Mouse (Mus musculus) forebrain, embryonic 13.5 days (tissue): ENCODE results near the gene Wdhd1. TPM values are rescaled to one million over a fixed set of nuclear protein-coding genes. Genes with fewer than 3 reads are reported as not detected.
"Not testable (repeated sequence)": the region's sequence is repeated elsewhere in the genome, so short reads cannot be mapped to it uniquely, and the experiment has no call there.

ENCODE experiments used
- ATAC-seq: fragments of 200-750 bp; cut with Nextera tagmentation; 2 replicates; pipeline ENCODE4 v1.8.0; 2017
- H3K27ac ChIP-seq: fragments of 300-500 bp; sonication (generic); 2 replicates; pipeline ENCODE4 v1.5.1; 2015; ENCODE audit warnings: inconsistent platforms, mild to moderate bottlenecking, moderate library complexity
- H3K27me3 ChIP-seq: fragments of 300-500 bp; sonication (generic); 2 replicates; pipeline ENCODE4 v1.6.1; 2015; ENCODE audit warnings: mild to moderate bottlenecking, inconsistent platforms
- H3K36me3 ChIP-seq: fragments of 300-500 bp; sonication (generic); 2 replicates; pipeline ENCODE4 v1.6.1; 2015; ENCODE audit warnings: mild to moderate bottlenecking, inconsistent platforms; ENCODE audit not compliant: poor library complexity, severe bottlenecking
- H3K4me1 ChIP-seq: fragments of 300-500 bp; sonication (generic); 2 replicates; pipeline ENCODE4 v1.6.1; 2015; ENCODE audit warnings: inconsistent platforms
- H3K4me2 ChIP-seq: fragments of 300-500 bp; sonication (generic); 2 replicates; pipeline ENCODE4 v1.6.1; 2015; ENCODE audit warnings: inconsistent platforms, mild to moderate bottlenecking, moderate library complexity
- H3K4me3 ChIP-seq: fragments of 300-500 bp; sonication (generic); 2 replicates; pipeline ENCODE4 v1.5.1; 2015; ENCODE audit warnings: mild to moderate bottlenecking, inconsistent platforms
- H3K9ac ChIP-seq: fragments of 300-500 bp; sonication (generic); 2 replicates; pipeline ENCODE4 v1.6.1; 2015; ENCODE audit warnings: mild to moderate bottlenecking, inconsistent platforms
- H3K9me3 ChIP-seq: fragments of 300-500 bp; sonication (generic); replicated peaks from 2 replicates; pipeline ENCODE4 v1.6.1; 2016; ENCODE audit warnings: inconsistent platforms
- WGBS: fragments of 180-500 bp; shearing (Covaris S2); methylation state at CpG from one replicate; pipeline ENCODE4 v1.1.7; 2015; 5-methylcytosine and 5-hydroxymethylcytosine counted together
- polyA plus RNA-seq: library from polyadenylated mRNA; unstranded; fragments of >200 nt; fragmentation: Nextera tagmentation; extraction: Ambion mirVana; gene quantifications from 2 replicates; pipeline ENCODE4 v1.2.1, GENCODE M21; 2015

The Wdhd1 gene
- 30.2 and 33.9 TPM in 2 replicates for polyA plus RNA-seq

DNA sequence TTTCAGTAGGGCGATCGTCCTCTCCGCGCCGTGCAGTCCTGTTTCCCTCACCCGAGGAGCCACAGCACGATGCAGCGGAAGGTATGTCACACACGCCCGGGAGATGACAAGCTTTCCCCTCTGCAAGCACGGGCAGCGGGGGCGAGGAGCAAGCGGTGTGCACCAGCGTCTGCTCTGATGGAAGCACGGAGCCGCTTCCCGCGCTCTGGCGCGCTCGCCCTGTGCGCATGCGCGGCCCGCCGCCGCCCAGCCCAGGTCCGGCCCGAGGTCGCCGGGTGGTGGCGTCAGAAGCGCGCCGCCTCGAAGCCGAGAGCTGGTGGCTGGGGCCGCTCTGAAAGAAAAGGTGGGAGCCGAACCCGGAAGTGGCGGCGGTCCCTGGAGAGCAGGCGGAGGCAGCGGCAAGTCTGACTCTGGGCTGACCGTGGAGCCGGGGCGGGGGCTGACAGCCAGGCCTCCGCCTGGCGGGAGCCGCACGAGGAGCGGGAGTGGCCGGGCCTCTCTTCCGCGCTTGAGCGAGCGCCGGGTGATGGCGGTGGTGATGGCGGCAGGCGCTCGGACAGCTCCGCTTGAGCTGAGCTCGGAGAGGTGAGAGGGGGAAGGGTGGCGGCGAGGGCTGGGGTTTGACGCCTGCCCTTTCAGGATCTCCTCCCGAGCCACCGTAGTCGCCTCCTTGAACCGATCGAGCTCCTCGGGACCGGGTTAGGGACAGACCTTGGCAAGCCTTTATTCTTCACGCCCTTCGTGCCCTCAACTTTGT lies at the start of gene Wdhd1, which contains the start of gene Socs4:
Gene Wdhd1 (minus strand): TSS at position 221 of the 757 bp plus-strand sequence.
Gene Socs4 (plus strand): TSS at position 295 of the 757 bp plus-strand sequence.
- peaks cover 24% of the 10 kb centered on the region for H3K4me1 ChIP-seq
- H3K4me3 ChIP-seq: peak within 1 kb of the TSS; percentile 88
- H3K36me3 ChIP-seq: peaks cover 4% of the 10 kb centered on the region; the same call in 1 of the 2 replicates
- peak within 1 kb of the TSS; percentile 77 for H3K4me2 ChIP-seq
- peak within 1 kb of the TSS; percentile 90 for H3K27ac ChIP-seq
- ATAC-seq: peak; percentile 98
- no peaks in the 10 kb centered on the region for H3K27me3 ChIP-seq
- peak within 1 kb of the TSS; percentile 86 for H3K9ac ChIP-seq
- WGBS: under 1% methylated on average over 75 of the region's 77 CpGs
- no peaks in the 10 kb centered on the region for H3K9me3 ChIP-seq

DNA sequence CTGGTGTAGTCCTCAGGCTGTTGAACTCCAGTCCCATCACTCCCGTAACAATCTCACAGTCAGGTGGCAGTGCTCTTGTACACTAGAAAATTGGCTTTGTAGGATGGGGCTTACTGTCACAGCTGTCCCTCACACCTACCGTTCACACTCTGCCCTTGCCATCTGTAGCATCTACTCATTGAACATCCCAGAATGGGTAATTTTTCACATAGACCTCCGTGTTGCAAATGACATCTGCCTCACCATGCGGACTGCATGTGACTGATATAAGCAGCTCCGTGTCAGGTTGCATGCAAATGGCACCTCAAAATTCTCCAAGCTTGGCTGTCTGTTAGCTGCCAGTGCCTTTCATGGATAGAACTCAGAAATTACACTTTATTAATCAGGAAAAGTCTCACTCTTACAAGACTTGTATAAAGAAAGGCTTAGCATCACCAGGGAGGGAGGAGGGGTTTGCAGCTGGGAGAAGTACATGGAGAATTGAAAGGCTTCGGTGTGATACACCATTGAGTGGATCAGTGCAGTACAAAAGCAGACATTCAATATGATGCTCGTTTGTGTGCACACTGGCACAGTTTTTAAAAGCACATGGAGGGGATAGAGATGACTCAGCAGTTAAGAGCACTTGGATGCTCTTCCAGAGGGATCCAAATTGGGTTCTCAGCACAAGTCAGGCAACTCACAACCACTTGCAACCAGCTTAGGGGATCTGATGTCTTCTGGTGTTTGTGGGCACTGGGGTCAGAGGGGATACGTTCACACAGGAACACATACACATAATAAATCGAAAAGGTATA lies 49.5 kb upstream of the Wdhd1 start:
- WGBS: 69% methylated on average over 9 of the region's 9 CpGs
- H3K36me3 ChIP-seq: peaks cover 15% of the 10 kb centered on the region
- peak; percentile 83 for ATAC-seq
- H3K9ac ChIP-seq: no peak overlapping the region
- no peak overlapping the region for H3K27ac ChIP-seq
- H3K9me3 ChIP-seq: no peaks in the 10 kb centered on the region
- H3K27me3 ChIP-seq: no peaks in the 10 kb centered on the region
- H3K4me3 ChIP-seq: no peak overlapping the region
- peaks cover 6% of the 10 kb centered on the region; the same call in 1 of the 2 replicates for H3K4me1 ChIP-seq
- H3K4me2 ChIP-seq: no peak overlapping the region

DNA sequence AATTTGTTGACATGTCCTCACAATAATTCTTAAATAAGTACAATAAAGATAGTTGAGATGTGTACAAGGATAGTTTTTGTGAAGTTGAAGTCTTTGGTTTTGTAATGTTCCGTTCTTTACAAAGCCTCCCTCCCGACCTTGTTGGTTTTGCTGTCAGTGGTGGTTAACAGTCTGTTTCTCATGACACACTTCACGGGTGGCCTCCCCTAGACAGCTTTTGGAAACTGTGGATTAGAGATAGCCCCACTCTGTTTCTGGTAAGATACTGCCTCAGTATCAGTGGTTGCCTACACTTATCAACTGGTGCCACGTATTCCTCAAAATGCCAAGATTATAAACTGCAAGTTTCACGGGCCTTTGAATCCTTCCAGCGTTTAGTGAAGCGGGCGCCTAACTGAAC lies 44.9 kb upstream of the Wdhd1 start:
- not testable (repeated sequence) for H3K4me3 ChIP-seq, H3K9ac ChIP-seq, H3K4me2 ChIP-seq, H3K4me1 ChIP-seq, H3K9me3 ChIP-seq, ATAC-seq, H3K27ac ChIP-seq, H3K27me3 ChIP-seq
- WGBS: 94% methylated on average over 7 of the region's 8 CpGs
- peaks cover 38% of the 10 kb centered on the region for H3K36me3 ChIP-seq

DNA sequence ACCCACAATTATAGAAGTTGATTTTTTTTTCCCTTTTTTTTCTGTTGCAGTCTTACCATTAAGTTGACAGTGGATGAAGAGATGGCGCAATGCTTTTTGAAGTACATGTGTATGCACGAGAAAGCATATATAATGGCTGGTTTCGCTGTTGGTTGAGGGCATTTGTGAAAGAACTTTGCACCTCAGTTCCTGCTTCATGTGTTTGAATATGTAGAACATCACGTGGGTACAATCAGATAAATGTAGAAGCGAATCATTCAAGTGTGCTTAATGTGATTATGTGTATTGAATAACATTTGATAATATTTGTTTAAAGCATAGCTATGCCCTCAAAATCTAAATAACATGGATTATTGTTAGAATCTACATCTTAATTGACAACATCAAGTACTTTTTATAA lies 42.7 kb upstream of the Wdhd1 start:
- Histone ChIP-seq H3K4me1 (no peaks in the 10 kb centered on the region), H3K4me3 (no peak overlapping the region), H3K36me3 (peaks cover 48% of the 10 kb centered on the region), H3K27me3 (no peaks in the 10 kb centered on the region), H3K27ac (no peak overlapping the region), H3K9me3 (no peaks in the 10 kb centered on the region), H3K4me2 (no peak overlapping the region), H3K9ac (no peak overlapping the region)
- no peak for ATAC-seq
- 90% methylated on average over 5 of the region's 5 CpGs for WGBS

DNA sequence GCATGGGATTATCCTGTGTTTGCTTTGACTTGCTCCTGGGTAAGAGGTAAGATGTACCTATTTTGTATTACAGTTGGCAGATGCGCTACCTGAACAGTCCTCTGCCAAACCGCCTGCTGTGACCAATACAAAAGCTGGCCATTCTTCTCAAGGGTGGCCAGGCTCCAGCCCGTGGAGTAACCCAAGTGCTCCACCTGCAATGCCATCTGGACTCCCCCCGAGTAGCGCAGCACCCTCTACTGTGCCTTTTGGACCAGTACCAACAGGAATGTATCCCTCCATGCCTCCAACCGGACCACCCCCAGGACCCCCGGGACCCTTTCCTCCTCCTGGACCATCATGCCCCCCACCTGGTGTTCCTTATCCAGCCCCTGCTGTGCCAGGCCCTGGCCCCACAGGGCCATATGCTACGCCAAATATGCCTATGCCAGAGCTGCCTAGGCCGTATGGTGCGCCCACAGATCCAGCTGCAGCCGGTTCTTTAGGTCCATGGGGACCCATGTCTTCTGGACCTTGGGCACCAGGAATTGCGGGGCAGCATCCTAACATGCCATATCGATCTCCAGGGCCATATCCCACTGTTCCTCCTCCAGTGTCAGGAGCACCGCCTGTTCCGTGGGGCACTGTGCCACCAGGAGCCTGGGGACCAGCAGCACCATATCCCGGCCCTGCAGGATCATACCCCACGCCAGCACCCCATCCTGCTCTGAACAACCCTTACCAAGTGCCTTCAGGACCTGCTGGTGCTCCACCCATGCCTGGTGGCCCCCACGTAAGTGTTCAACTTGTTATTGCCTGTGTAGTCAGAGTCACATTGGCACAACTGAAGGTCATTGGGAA lies 33.9 kb upstream of the Wdhd1 start:
- H3K9ac ChIP-seq: no peak overlapping the region
- ATAC-seq: no peak
- peaks cover 62% of the 10 kb centered on the region for H3K36me3 ChIP-seq
- whole genome bisulfite sequencing: 94% methylated on average over 18 of the region's 18 CpGs
- H3K9me3 ChIP-seq: no peaks in the 10 kb centered on the region
- no peak overlapping the region for H3K27ac ChIP-seq
- no peaks in the 10 kb centered on the region for H3K4me1 ChIP-seq
- H3K4me3 ChIP-seq: no peak overlapping the region
- no peak overlapping the region for H3K4me2 ChIP-seq
- H3K27me3 ChIP-seq: no peaks in the 10 kb centered on the region

DNA sequence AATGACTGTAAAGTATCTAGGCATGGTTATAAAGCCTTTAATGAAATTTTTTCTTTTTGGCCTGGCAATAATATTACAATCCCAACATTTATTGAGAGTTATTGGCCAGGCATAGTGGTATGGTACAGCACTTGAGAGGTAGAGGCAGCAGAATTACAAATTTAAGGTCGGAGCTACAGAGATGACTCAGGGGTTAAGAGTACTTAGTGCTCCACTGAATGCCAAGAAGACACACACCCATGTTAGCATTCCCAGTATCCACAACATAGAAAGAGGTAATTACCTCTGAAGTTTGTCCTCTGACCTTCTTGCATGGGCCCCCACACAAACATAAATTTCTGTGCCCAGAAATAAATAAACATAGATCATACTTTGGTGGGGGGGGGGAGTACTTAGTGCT lies 32.4 kb upstream of the Wdhd1 start:
- H3K4me3 ChIP-seq: no peak overlapping the region
- no peak for ATAC-seq
- H3K36me3 ChIP-seq: peaks cover 53% of the 10 kb centered on the region
- H3K27me3 ChIP-seq: no peaks in the 10 kb centered on the region
- no peak overlapping the region for H3K9ac ChIP-seq
- WGBS: 96% methylated on average over 1 of the region's 1 CpGs
- no peak overlapping the region for H3K4me2 ChIP-seq
- H3K27ac ChIP-seq: no peak overlapping the region
- no peaks in the 10 kb centered on the region for H3K4me1 ChIP-seq
- H3K9me3 ChIP-seq: no peaks in the 10 kb centered on the region

DNA sequence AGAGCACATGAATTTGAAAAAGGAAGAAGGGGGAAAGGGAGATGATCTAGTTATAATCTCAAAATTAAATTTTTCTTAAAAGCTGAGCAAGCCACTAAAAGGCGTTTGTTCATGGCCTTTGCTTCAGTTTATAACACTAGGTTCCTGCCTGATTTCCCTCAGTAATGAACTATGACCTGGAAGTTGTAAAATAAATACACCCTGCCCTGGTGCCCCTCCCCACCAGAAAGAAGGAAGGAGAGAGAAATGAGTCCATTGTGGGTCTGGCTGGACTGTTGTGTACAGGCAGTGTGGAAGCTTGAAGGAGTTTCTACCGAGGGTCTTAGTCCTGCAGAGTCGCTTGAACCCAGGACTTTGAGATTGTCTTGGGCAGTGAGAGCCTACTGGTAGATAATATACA lies 31.0 kb upstream of the Wdhd1 start:
- no peak overlapping the region for H3K27ac ChIP-seq
- no peaks in the 10 kb centered on the region for H3K27me3 ChIP-seq
- ATAC-seq: no peak
- H3K4me3 ChIP-seq: no peak overlapping the region
- H3K36me3 ChIP-seq: peaks cover 50% of the 10 kb centered on the region
- WGBS: 93% methylated on average over 3 of the region's 3 CpGs
- peaks cover 4% of the 10 kb centered on the region; the same call in 1 of the 2 replicates for H3K4me1 ChIP-seq
- no peak overlapping the region for H3K9ac ChIP-seq
- H3K4me2 ChIP-seq: no peak overlapping the region
- H3K9me3 ChIP-seq: no peaks in the 10 kb centered on the region

DNA sequence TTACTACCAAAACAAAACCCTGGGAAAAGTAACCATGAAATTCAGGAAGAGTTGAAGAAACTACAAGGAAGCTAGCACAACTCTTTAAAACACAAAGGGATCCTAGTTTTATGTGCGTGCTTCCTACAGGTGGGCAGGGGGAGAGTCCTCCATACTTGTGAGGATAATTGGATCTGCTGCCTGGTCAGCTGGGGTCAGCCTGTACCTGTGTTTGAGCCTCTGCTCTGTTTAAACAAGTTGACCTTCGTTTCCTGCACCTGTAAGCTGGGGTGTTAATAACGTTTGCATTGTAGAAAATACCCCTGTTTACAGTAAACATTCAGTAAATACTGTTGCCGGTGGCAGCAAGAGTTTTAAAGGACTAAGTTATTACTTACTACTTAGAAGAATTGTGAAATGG lies 29.3 kb upstream of the Wdhd1 start:
- Histone ChIP-seq H3K9ac (no peak overlapping the region), H3K4me1 (peaks cover 9% of the 10 kb centered on the region; the same call in 1 of the 2 replicates), H3K27me3 (no peaks in the 10 kb centered on the region), H3K4me3 (no peak overlapping the region), H3K27ac (no peak overlapping the region), H3K9me3 (no peaks in the 10 kb centered on the region), H3K4me2 (no peak overlapping the region), H3K36me3 (peaks cover 43% of the 10 kb centered on the region)
- WGBS: 95% methylated on average over 4 of the region's 4 CpGs
- no peak for ATAC-seq

DNA sequence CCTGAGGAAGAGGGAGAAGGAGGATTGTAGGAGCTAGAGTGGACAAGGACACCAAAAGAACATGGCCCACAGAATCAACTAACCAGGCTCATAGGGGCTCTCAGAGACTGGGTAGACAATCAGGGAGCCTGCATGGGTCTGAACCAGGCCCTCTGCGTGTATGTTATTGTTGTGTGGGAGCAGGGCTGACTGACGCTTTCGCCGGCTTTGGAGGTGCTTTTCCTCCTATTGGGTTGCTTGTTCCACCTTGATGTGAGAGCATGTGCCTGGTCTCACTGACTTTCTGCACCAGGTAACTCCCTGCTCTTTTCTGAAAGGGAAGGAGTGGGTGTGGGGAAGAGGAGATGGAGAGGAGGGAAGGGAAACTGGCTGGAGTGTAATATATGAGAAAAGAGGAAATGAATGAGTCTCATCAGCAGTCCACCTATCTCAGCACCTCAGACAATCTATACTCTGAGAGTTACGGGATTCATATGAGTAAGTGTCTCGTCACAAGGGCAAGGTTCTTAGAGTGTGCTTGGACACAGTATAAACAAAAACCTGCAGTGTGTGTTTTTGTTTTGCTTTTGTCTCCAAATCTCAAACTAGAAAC lies 28.3 kb upstream of the Wdhd1 start:
- WGBS: 92% methylated on average over 6 of the region's 6 CpGs

DNA sequence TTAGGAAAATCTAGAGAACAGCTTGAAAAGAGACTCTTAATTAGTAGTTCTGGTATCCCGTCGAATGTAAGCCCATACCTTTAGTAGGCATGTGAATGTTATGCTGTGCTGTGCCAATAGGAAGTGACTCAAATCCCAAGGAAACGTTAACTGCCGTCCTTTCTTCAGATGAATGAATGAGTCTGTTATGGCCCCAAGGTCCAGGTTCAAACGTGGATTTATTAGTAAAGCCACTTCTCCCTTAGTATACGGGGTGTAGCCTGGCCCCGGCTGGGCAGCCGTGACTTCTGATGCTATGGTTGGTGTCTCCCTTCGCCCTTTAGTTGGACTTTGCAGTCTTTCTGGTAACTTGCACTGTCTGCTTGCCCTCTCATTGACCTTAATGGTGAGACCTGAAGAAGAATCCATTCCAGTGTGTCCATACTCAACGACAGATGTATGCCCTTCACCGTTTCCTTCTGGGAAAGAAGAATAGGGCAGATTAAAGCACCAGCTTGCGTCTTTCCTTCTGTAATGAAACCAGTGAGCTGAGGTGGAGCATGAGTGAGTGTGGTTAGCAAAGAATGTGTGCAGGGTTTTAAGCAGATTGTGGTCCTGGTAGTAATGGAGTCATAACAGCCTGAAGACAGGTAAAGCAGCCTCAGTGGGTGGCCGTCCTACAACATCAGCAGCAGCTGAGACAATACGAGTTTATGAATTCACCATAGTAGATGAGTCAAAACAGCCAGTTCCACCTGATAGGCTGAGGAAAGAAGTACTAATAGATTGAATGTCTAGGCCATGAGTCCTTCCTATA lies 26.4 kb upstream of the Wdhd1 start:
- no peaks in the 10 kb centered on the region for H3K27me3 ChIP-seq
- H3K4me2 ChIP-seq: no peak overlapping the region
- H3K9me3 ChIP-seq: no peaks in the 10 kb centered on the region
- ATAC-seq: no peak
- WGBS: 85% methylated on average over 14 of the region's 14 CpGs
- no peak overlapping the region for H3K27ac ChIP-seq
- no peak overlapping the region for H3K4me3 ChIP-seq
- no peak overlapping the region for H3K9ac ChIP-seq
- H3K4me1 ChIP-seq: peaks cover 28% of the 10 kb centered on the region
- peaks cover 30% of the 10 kb centered on the region for H3K36me3 ChIP-seq

More for the DNA sequence above, 28.3 kb upstream of the Wdhd1 start:
- Histone ChIP-seq H3K4me2 (no peak overlapping the region), H3K27ac (no peak overlapping the region), H3K9ac (no peak overlapping the region), H3K4me3 (no peak overlapping the region), H3K36me3 (peaks cover 35% of the 10 kb centered on the region), H3K9me3 (no peaks in the 10 kb centered on the region), H3K27me3 (no peaks in the 10 kb centered on the region), H3K4me1 (peaks cover 18% of the 10 kb centered on the region)
- no peak for ATAC-seq

DNA sequence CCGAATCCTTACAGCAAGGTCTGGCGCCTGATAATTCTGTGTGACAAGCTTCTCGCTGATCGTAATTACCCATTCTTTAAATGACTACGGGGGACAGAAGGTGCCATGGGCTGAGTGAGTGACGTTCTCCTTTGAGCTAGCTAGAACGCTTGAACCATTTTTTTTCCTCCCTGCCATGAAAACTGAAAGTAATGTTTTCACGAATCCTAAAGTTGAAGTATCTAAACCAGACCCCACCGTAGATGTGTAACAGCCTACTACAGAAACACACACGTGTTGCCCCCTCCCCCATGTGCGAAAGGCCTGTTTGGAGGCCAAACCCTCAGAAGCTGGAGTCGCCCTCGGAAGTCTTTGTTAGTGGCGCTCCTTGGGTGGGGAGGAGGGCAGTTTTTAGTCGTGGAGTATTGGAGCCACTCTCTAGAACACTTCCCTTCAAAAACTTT lies 22.2 kb upstream of the Wdhd1 start:
- Histone ChIP-seq H3K4me3 (peak overlapping the region; percentile 93), H3K27me3 (no peaks in the 10 kb centered on the region), H3K9ac (peak overlapping the region; percentile 96), H3K36me3 (peaks cover 17% of the 10 kb centered on the region; the same call in 1 of the 2 replicates), H3K4me1 (peaks cover 28% of the 10 kb centered on the region), H3K4me2 (peak overlapping the region; percentile 83), H3K9me3 (no peaks in the 10 kb centered on the region), H3K27ac (peak overlapping the region; percentile 96)
- peak; percentile 66 for ATAC-seq
- 0% methylated on average over 15 of the region's 15 CpGs for WGBS
